Mouse (Mus musculus) erythroblast, embryonic 14.5 days (primary cell): Measurements from ENCODE around the gene Itga9.

Experiments
- GATA1 ChIP-seq: IDR thresholded peaks from 2 replicates; pipeline ENCODE4 v1.6.1; 2012; ENCODE audit warnings: low read length, inconsistent platforms, mixed read lengths
- TAL1 ChIP-seq: IDR thresholded peaks from 3 replicates; pipeline ENCODE4 v1.6.1; 2012; ENCODE audit warnings: low read length, inconsistent platforms, mixed read lengths

GRCm38 (mm10) chr9:118666069-118666468, 59.6 kb downstream of the Itga9 start:
- TF ChIP-seq GATA1 (no peak), TAL1 (no peak)
